Mouse (Mus musculus): ENCODE measurements around the gene Psmc3ip. TPM values are rescaled to one million over a fixed set of nuclear protein-coding genes. Genes with fewer than 3 reads are reported as not detected.
A peak's percentile ranks its signal among the peaks of the same experiment; 100 is the strongest.
"Not testable (repeated sequence)": the region's sequence is repeated elsewhere in the genome, so short reads cannot be mapped to it uniquely, and the experiment has no call there.

The Psmc3ip gene
- total RNA-seq (2014; fragmentation: Nextera tagmentation): 26.2 and 65.9 TPM in 2 replicates
- total RNA-seq (2017): 38.0 and 79.3 TPM in 2 replicates

DNA sequence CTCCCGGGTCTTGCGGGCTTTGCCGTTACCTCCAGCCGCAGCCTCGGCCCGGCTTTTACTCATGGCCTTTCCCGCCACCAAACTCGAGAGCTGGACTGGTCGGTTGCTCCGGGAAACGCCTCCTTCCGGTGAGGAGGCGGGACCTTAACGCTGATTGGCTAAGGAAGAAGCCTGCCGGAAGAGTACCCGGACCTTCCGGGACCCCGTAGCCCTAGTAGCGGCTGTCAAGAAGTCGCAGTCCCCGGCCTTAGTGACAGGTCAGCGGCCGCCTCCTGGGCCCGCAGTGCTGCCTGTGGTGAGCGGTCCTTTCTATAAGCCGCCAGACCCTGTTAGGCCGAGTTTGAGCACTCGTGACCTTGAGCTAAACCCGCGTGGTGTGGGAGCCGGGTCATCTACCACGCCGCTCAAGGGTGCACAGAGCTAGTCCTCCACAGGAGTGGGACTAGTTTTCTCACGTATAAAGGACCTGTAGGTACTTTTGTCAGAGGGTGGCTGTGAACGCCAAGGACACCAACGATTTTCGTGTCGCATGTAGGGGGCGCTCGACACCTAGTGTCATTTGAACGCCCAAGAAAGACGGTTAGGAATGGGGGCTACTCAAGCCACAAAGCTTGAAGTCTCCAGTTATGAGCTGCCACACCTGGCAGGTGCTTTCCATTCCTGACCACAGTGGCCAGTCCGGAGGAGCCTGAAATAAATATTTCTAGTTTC, at the start of gene Psmc3ip:
Gene Psmc3ip (minus strand): TSS at position 123 of the 711 bp plus-strand sequence.
- ATAC-seq (replicated peaks; ENCODE audit: low FRiP score, low TSS enrichment, poor library complexity, severe bottlenecking): peak; percentile 97

DNA sequence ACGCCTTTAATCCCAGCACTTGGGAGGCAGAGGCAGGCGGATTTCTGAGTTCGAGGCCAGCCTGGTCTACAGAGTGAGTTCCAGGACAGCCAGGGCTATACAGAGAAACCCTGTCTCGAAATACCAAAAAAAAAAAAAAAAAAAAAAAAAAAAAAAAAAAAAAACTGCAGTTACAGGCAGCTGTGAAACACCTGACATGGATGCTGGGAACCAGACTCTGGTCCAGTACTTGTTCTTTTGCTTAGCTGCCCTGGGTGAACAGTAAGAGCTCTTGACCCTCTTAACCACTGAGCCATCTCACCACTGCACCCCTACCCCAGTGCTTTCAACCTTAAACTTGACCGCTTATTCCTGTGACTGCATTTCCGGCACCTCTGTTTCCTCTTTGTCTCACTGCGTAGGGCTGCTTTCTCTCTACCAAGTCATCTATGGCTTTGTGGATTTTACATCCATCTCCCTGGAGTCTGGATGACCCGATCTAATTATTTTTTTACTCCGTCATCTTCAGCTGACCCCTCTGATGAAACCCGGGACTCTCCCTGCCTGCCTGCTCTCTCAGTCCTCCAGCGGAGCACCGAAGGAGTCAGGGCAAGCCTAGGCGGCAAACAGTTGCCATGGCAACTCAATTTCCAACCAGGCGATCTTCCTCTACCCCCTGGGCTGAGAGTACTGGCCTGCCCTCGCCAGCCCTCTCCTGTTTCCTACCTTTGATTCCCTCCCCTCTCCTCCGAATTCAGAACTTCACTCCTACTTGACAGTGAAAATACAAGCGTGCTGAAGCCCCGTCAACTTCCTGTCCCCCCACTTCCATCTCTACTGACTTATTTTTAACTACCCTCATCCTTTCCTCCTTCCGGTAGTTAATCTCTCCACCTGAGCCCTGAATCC, 48.3 kb upstream of the Psmc3ip start:
- ATAC-seq (replicated peaks; ENCODE audit: low FRiP score, low TSS enrichment, poor library complexity, severe bottlenecking): no peak

DNA sequence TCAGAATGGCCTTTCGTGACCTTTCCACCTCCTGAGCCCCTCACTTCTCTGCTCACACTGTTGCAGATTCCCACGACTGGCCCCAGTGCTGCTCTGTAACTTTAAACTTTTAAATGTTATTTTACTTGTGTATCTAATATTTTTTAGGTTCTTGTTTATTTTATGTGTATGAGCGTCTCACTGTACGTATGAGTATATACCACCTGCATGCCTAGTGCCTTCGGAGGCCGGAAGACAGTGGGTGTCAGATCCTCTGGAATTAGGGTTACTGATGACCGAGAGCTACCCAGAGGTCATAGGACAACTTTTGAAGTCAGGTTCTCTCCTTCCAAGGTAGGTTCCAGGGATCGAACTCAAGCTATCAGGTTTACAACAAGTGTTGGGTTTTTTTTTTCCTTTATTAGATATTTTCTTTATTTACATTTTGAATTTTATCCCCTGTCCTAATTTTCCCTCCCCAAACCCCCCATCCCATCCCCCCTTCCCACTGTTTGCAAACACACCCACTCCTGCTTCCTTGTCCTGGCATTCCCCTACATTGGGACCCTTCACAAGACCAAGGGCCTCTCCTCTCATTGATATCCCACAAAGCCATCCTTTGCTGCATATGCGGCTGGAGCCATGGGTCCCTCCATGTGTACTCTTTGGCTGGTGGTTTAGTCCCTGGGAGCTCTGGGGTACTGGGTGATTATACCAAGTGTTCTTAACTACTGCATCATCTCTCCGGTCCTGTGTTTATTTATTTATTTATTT, 47.2 kb upstream of the Psmc3ip start:
- no peak for ATAC-seq (replicated peaks; ENCODE audit: low FRiP score, low TSS enrichment, poor library complexity, severe bottlenecking)

DNA sequence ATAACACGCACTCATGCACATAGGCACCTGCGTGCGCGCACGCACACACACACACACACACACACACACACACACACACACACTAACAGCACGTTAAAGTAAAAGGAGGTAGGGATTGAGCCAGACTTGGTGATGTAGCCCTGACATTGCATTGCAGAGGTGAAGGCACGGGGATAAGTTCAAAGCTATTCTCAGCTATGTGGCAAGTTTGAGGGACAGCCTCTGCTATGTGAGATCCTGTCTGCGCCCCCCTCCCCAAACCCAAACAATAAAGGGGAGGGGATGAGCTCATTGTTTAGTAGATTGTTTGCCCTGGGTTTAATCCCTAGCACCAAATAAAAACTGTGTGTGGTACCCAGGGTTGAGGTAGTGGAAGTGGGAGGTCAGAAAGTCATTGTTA, 45.9 kb upstream of the Psmc3ip start:
- ATAC-seq (replicated peaks; ENCODE audit: low FRiP score, low TSS enrichment, poor library complexity, severe bottlenecking): no peak

DNA sequence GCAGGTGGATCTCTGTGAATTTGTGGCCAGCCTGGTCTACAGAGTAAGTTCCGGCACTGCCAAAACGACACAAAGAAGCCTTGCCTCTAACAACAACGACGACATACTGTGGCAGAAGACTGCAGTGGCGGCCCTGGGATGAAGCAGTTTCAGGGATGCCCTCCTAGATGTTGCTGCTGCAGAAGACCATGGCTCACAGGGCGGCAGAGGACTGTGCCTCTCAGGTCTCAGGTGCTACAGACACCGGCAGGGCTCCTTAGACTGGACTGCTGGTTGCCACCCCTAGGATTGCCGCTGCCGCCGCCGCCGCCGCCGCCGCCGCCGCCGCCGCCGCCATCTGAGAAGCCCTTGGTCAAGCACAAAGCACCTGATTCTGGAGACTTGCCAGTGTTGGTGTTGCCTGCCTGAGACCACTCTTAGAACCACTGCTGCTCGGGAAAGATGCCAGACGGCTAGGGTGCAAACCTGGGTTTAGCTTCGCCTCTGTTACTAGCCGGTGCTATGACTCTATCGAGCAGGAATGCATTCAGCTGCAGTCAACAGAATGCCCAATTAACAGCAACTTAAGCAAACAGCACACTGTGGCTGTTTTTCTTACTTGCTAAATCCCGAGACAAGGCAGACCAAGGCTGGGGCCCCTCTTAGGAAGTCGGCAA, 45.1 kb upstream of the Psmc3ip start:
- no peak for ATAC-seq (replicated peaks; ENCODE audit: low FRiP score, low TSS enrichment, poor library complexity, severe bottlenecking)

DNA sequence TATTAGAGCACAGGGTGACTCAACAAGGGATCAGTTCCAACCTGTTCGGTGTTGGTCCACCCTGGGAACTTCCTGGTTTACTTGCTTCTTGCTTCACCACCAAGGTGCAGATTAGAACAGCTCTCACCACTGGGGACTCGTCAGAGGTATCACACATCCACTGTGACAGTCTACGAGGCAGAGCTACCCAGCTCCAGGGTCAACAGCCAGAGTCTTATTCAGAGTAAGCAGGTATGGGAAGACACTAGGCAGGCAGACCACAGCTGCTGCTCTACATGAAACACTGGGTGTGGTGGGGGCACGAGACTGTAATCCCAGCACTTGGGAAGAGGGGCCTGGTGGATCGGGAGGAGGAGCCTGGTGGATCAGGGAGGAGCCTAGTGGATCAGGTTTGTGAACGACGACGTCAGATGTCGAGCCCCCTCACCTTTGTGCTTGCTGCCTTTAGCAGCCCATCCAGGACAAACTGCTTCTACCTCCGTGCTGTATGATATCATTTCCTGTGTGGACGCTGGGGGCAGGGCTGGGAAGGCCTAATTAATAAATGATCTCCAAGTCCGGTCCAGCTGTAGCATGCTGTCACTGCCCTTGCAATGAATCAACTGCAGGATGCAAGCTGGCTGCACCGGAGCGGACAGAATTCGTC, 43.4 kb upstream of the Psmc3ip start:
- ATAC-seq (replicated peaks; ENCODE audit: low FRiP score, low TSS enrichment, poor library complexity, severe bottlenecking): no peak

DNA sequence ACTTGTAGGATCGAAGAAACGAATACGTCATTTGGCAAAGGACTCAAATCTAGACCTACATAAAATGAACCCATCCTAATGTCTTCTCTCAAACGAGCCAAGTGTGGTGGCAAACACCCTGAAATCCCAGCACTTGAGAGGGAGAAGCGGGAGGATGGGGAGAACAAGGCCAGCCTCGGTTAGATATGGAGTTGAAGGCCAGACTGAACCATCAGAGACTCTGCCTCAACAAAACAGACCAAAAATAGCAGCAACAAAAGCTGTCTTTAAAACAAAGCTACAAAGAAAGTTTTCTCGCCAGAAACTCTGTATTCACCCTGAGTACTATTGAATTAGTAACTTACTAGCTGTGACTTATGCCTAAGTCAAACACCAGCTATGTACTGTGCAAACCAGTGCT, 41.8 kb upstream of the Psmc3ip start:
- ATAC-seq (replicated peaks; ENCODE audit: low FRiP score, low TSS enrichment, poor library complexity, severe bottlenecking): no peak

DNA sequence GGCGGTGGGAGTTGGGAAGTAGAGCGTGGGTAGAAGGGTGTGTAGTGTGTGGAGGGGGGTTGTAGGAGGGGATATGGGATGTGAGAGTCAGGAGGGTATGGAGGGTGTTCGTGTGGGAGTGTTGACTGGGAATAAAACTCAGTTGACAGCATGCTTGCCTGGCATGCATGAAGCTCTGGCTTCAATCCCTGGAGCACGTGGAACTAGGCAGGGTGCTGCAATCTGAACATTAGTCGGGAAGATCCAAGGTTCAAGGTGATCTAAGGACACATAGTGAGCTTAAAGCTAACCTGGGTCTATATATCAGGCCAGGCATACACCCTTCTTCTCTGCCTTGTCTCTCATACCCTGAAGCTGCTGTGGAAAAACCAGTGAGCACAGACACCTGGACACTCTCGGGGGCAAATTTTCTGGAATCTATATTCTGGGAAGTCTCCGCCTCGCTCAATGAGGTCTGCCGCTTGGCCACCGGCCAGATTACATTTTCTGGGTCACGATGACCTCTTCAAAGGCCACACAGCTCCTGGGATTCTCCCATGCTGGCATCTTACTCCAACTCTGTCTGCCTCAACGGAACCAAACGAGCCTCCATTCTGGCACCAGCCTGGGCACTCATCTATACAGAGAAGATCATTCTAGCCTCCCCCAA, 39.1 kb upstream of the Psmc3ip start:
- ATAC-seq (replicated peaks; ENCODE audit: low FRiP score, low TSS enrichment, poor library complexity, severe bottlenecking): no peak

DNA sequence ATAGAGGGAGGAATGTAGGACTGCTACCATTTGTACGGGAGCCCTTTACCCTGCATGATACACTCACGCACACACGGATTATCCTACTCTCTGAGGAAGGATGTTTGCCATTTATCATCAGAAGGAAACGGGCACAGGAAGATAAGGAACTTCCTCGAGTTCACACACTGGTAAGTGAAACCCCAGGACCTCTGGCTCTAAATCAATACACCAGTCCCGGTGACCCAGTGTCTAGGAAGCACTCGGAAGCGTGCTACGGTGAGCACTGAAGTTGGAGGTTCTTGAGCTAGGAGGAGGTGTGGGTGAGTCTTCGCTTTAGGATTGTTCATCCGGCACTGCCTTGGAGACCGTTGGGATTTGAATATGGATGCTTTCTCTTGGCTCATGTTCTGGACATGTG, 37.8 kb upstream of the Psmc3ip start:
- ATAC-seq (replicated peaks; ENCODE audit: low FRiP score, low TSS enrichment, poor library complexity, severe bottlenecking): no peak

DNA sequence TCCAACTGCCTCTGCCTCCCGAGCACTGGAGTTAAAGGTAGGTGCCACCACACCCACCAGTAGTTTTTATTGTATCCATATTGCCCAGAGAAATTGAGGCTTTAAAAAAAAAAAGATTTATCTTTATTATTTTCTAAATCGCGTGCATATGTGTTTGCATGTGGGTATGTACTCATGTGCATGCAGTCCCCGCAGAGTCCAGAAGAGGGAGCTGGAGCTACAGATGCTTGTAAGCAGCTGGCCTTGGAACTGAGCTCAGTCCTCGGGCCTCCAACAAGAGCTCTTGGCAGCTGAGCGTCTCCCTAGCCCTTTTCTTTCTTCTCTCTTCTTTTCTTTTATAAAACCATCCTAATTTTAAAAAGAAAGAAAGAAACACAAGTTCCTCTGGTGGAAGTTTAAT, 36.5 kb upstream of the Psmc3ip start:
- no peak for ATAC-seq (replicated peaks; ENCODE audit: low FRiP score, low TSS enrichment, poor library complexity, severe bottlenecking)

DNA sequence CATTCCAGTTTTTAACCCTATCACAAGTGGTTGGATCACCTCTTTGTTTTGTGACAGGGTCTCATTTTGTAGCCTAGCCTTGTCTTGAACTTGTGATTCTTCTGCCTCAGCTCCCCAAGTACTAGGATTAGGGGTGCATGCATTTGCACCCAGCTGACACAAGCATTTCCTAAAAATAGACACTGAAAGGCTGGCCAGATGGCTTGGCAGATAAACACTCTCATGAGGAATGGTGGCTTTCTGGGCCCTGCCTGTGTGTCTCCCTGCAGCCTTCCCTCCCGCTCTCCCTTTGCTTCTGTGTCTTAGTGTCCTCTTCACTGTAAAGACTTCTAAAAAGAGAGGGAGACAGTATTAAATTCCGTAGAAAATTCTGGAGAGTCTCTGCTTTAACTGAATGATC, 36.0 kb upstream of the Psmc3ip start:
- ATAC-seq (replicated peaks; ENCODE audit: low FRiP score, low TSS enrichment, poor library complexity, severe bottlenecking): peak; percentile 50; the same call in 1 of the 2 replicates

DNA sequence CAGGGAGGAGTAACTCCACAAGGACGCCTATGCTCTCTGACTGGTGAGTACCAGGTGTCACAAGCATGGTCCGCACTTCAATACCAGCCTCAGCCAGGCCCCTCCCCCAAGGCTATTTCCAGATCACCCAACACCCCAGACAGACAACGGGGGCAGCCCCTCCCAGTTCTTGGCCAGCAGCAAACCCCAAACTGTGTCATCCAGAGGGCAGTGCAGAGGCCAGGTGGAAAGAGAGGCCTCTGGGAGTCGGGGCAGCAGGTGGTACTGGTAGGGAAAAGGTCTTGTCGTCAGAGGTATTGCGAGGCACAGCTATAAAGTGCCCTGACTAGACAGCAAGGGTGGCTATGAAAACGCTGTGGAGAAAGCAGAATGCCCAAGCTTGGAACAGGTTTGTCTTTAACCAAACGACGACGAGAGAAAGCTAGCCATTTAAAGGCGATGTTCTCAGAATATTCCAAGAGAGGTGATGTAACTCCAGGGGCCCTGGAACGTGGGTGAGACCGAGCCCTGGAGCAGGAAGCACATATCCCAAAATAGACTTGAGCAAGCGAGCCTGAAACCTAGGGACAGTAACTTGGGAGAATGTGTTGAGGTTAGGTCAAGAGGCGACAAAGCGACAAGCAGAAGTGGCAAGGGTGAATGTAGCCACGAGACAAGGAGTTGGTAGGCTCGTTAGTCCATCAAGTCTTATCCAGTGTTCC, 35.0 kb upstream of the Psmc3ip start:
- ATAC-seq (replicated peaks; ENCODE audit: low FRiP score, low TSS enrichment, poor library complexity, severe bottlenecking): no peak

DNA sequence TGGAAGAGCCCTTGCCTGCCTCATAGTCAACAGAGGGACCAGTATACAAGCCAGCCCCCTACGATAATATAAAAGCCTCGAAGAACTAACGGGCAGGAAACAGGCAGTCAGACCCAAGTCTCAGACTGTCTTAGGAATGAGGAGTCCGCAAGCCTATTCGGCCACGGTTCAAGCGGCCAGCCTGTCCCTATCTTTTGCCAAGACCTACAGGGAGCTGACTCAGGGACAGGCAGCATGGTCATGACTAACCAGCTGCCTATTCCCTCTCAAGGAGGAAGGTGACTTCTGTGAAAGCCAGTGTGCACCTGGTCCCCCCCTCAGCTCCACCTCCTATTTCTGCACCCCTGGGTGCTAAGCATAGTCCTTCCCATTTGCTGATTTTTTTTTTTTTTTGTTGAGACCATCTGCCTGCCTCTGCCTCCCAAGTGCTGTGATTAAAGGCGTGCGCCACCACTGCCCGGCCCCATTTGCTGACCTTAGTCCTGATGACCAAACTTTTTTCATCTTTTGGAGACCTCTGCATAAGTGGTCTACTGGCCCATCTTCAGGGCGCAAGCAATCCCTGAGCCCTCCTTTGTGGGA, 33.9 kb upstream of the Psmc3ip start:
- ATAC-seq (replicated peaks; ENCODE audit: low FRiP score, low TSS enrichment, poor library complexity, severe bottlenecking): no peak

DNA sequence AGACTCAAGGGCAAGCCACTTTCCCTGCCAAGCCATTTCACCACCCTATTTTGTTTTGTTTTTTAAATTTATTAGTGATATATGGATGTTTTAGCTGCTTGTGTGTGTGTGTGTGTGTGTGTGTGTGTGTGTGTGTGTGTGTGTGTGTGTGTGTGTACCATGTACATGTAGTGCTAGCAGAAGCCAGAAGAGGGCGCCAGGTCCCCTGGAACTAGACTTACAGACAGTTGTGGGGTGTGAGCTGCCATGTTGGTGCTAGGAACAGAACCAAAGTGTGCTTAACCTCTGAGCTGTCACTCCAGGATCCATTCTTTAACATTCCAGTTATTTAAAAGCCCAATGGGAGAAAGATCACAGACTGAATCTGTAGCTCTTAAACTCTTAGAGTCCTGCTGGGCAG, 31.8 kb upstream of the Psmc3ip start:
- ATAC-seq (replicated peaks; ENCODE audit: low FRiP score, low TSS enrichment, poor library complexity, severe bottlenecking): no peak

DNA sequence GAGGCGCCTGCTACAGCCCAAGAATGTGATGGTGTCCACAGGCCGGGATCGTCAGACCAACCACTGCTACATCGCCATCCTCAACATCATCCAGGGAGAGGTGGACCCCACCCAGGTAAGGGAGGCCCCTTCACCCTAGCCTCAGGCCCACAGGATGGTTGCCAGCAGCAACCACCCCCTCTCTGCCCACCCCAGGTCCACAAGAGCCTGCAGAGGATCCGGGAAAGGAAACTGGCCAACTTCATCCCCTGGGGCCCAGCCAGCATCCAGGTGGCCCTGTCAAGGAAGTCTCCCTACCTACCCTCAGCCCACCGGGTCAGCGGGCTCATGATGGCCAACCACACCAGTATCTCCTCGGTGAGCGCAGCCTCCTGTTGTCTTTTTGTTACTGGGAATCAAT, 29.8 kb upstream of the Psmc3ip start:
- ATAC-seq (replicated peaks; ENCODE audit: low FRiP score, low TSS enrichment, poor library complexity, severe bottlenecking): not testable (repeated sequence)

DNA sequence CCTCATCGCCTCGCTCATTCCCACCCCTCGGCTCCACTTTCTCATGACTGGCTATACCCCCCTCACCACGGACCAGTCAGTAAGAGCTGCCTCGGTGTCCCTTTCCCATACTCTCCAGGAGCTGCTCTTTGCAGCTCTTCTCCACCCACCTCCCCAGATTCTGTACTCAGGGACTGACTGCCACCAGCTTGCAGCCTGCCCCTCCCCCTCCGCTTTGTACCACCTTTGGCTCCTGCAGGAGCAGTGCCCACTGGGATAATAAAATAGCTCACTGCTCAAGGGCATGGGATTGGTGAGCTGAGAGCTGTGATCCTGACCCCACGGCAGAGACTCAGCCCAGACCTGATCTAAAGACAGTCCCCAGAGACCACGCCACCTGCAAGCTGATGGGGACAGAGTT, 29.3 kb upstream of the Psmc3ip start:
- ATAC-seq (replicated peaks; ENCODE audit: low FRiP score, low TSS enrichment, poor library complexity, severe bottlenecking): not testable (repeated sequence)

DNA sequence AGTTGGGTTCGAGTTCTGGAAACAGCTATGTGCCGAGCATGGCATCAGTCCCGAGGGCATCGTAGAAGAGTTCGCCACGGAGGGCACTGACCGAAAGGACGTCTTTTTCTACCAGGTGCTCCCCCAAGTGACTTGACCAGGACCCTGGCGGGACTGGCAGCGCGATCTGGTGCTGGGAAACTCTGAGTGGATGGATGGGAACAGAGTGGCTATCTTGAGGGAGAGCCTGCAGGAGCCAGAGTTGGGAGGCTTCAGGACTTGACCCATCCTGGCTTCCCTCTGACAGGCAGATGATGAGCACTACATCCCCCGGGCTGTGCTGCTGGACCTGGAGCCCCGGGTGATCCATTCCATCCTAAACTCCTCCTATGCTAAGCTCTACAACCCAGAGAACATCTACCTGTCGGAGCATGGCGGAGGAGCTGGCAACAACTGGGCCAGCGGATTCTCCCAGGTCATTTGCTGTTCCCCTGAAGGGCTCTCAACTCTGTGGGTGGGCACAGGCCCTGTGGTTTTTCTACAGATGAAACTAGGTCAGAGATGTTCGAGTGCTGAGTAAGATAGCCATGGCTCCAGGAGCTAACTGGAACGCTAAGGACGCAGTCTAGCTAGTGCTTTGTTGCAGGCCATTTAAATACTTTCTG, 25.4 kb upstream of the Psmc3ip start:
- ATAC-seq (replicated peaks; ENCODE audit: low FRiP score, low TSS enrichment, poor library complexity, severe bottlenecking): no peak

Measured in megakaryocyte-erythroid progenitor cell, adult 5-6 weeks (primary cell).